Comparison of ENCODE assay signal across 15 mouse cellular contexts in genomic region chr16:91232470-91233240, GRCm38 (mm10). TPM values are rescaled to one million over a fixed set of nuclear protein-coding genes. Genes with fewer than 3 reads are reported as not detected.
DNase-seq lines count a peak whose midpoint lies in the region; ATAC-seq and TF ChIP-seq lines count a peak whose summit lies in the region.
"Had no signal": no experiment of that assay in that cellular context is flagged by ENCODE, and none has a peak within 500 bp of the region (broad histone marks: within the 10 kb centered on the region; RNA-seq: fewer than 3 reads in every experiment).

No protein-coding gene starts in this region.

- DNase-seq in embryo, embryonic 10.5 days (ENCODE audit: low spot score): peak; percentile 33
- no peak for DNase-seq in embryo, embryonic 11 days
- DNase-seq in hindbrain, postnatal 0 days (ENCODE audit: low spot score): peak; percentile 31
- DNase-seq in urinary bladder, postnatal 14 days (ENCODE audit: low spot score): no peak
- DNase-seq in heart, adult 11 months: no peak
- DNase-seq: cerebellum, adult 2 months; kidney, adult 18-20 months had no signal

- no peaks in the 10 kb centered on the region for H3K36me3 ChIP-seq in forebrain, embryonic 12.5 days (replicated peaks)
- H3K36me3 ChIP-seq in hindbrain, postnatal 0 days (ENCODE audit: insufficient read depth, low read length): no peaks in the 10 kb centered on the region
- H3K36me3 ChIP-seq in midbrain, embryonic 15.5 days (replicated peaks): no peaks in the 10 kb centered on the region
- H3K36me3 ChIP-seq: heart, embryonic 15.5 days had no signal

- peak overlapping the region; percentile 30 for H3K4me2 ChIP-seq in forebrain, embryonic 12.5 days
- peak overlapping the region; percentile 37 for H3K4me2 ChIP-seq in hindbrain, postnatal 0 days (ENCODE audit: low read depth, low read length)
- peak overlapping the region; percentile 12 for H3K4me2 ChIP-seq in midbrain, embryonic 15.5 days
- H3K4me2 ChIP-seq: heart, embryonic 15.5 days had no signal

- H3K4me1 ChIP-seq in forebrain, embryonic 12.5 days: peaks cover 31% of the 10 kb centered on the region
- peaks cover 8% of the 10 kb centered on the region; the same call in 1 of the 2 replicates for H3K4me1 ChIP-seq in hindbrain, postnatal 0 days (ENCODE audit: insufficient read depth, low read length)
- H3K4me1 ChIP-seq in midbrain, embryonic 15.5 days: peaks cover 6% of the 10 kb centered on the region
- H3K4me1 ChIP-seq: heart, embryonic 15.5 days had no signal

- no peak for TF ChIP-seq CTCF in hindbrain, postnatal 0 days (IDR thresholded peaks at IDR 0.05; ENCODE audit: low read depth)

- H3K4me3 ChIP-seq in forebrain, embryonic 12.5 days (replicated peaks): peak overlapping the region; percentile 4; the same call in 1 of the 2 replicates
- peak overlapping the region; percentile 15 for H3K4me3 ChIP-seq in hindbrain, postnatal 0 days (ENCODE audit: low read length)
- no peak overlapping the region for H3K4me3 ChIP-seq in midbrain, embryonic 15.5 days
- H3K4me3 ChIP-seq: heart, embryonic 15.5 days had no signal

- H3K27ac ChIP-seq in forebrain, embryonic 12.5 days: no peak overlapping the region
- peak overlapping the region; percentile 58 for H3K27ac ChIP-seq in hindbrain, postnatal 0 days
- no peak overlapping the region for H3K27ac ChIP-seq in midbrain, embryonic 15.5 days
- H3K27ac ChIP-seq: heart, embryonic 15.5 days had no signal

- H3K27me3 ChIP-seq in forebrain, embryonic 12.5 days: peaks cover 97% of the 10 kb centered on the region
- peaks cover 90% of the 10 kb centered on the region for H3K27me3 ChIP-seq in hindbrain, postnatal 0 days (ENCODE audit: insufficient read depth, low read length)
- H3K27me3 ChIP-seq in midbrain, embryonic 15.5 days (replicated peaks): peaks cover 90% of the 10 kb centered on the region

- H3K9me3 ChIP-seq in forebrain, embryonic 12.5 days: no peaks in the 10 kb centered on the region
- no peaks in the 10 kb centered on the region for H3K9me3 ChIP-seq in hindbrain, postnatal 0 days (ENCODE audit: low read length)
- H3K9me3 ChIP-seq in midbrain, embryonic 15.5 days: no peaks in the 10 kb centered on the region
- H3K9me3 ChIP-seq: heart, embryonic 15.5 days had no signal

- no peak overlapping the region for H3K9ac ChIP-seq in forebrain, embryonic 12.5 days
- no peak overlapping the region for H3K9ac ChIP-seq in hindbrain, postnatal 0 days (replicated peaks; ENCODE audit: low read length)
- H3K9ac ChIP-seq in midbrain, embryonic 15.5 days: no peak overlapping the region
- H3K9ac ChIP-seq: heart, embryonic 15.5 days had no signal

- WGBS in forebrain, embryonic 12.5 days: 2% methylated on average over 25 of the region's 25 CpGs
- 4% methylated on average over 25 of the region's 25 CpGs for WGBS in hindbrain, postnatal 0 days
- 4% methylated on average over 25 of the region's 25 CpGs for WGBS in midbrain, embryonic 15.5 days

- no peak for ATAC-seq in forebrain, embryonic 12.5 days (ENCODE audit: low FRiP score)
- no peak for ATAC-seq in hindbrain, postnatal 0 days
- no peak for ATAC-seq in midbrain, embryonic 15.5 days (replicated peaks)
- ATAC-seq in frontal cortex, adult (ENCODE audit: low TSS enrichment): no peak

RNA-seq across cellular contexts. Expression of gene Olig2, which starts 7.4 kb away (rescaled TPM):
- 20.8 and 28.1 TPM in 2 replicates for polyA plus RNA-seq in forebrain, embryonic 12.5 days (2016; fragmentation: Nextera tagmentation; extraction: Ambion mirVana)
- total RNA-seq in hindbrain, postnatal 0 days (2014; rRNA removed): 58.7 and 66.3 TPM in 2 replicates
- 16.0 and 17.3 TPM in 2 replicates for polyA plus RNA-seq in hindbrain, postnatal 0 days (2015; fragmentation: Nextera tagmentation; extraction: Ambion mirVana)
- 10.4 and 10.7 TPM in 2 replicates for polyA plus RNA-seq in midbrain, embryonic 15.5 days (2015; fragmentation: Nextera tagmentation; extraction: Ambion mirVana)
- total RNA-seq: gastrocnemius, adult 8-10 months had no signal
- polyA plus RNA-seq: heart, embryonic 15.5 days; large intestine, adult 2 months; liver, embryonic 16.5 days; testis, adult 2 months had no signal

RNA-seq across cellular contexts. Expression of gene Olig1, which starts 36.9 kb away (rescaled TPM):
- 9.9 and 11.8 TPM in 2 replicates for polyA plus RNA-seq in forebrain, embryonic 12.5 days (2016; fragmentation: Nextera tagmentation; extraction: Ambion mirVana)
- 240 and 249 TPM in 2 replicates for total RNA-seq in hindbrain, postnatal 0 days (2014; rRNA removed)
- polyA plus RNA-seq in hindbrain, postnatal 0 days (2015; fragmentation: Nextera tagmentation; extraction: Ambion mirVana): 199 and 227 TPM in 2 replicates
- polyA plus RNA-seq in midbrain, embryonic 15.5 days (2015; fragmentation: Nextera tagmentation; extraction: Ambion mirVana): 79.2 and 81.5 TPM in 2 replicates
- total RNA-seq: gastrocnemius, adult 8-10 months had no signal

Comparison
In these comparisons a context has a peak if more than half of its experiments do, and no peak if none do; other contexts are left out.
1. DNase-seq: peak in embryo, embryonic 10.5 days (single experiment) and hindbrain, postnatal 0 days (single experiment); none in embryo, embryonic 11 days (single experiment), urinary bladder, postnatal 14 days (single experiment) and heart, adult 11 months (single experiment).
2. Peak in every context shown above with its lines, with median percentiles within 50 percentile points of each other: H3K4me2 ChIP-seq.